Mouse (Mus musculus): ENCODE results near the gene Atp8b3.

The Atp8b3 gene

GRCm38 (mm10) chr10:80523299-80523698, 15.6 kb downstream of the Atp8b3 start:
- DNase-seq (ENCODE audit: low spot score in 2 of 2): peak; percentile 24 to 37

- no peak for DNase-seq (ENCODE audit: low spot score in 2 of 2)
Measured at GRCm38 (mm10) chr10:80519287-80519686, 19.6 kb downstream of the Atp8b3 start.

GRCm38 (mm10) chr10:80513739-80514138, 25.2 kb downstream of the Atp8b3 start:
- DNase-seq (ENCODE audit: low spot score in 2 of 2): no peak

- no peak for DNase-seq (ENCODE audit: low spot score in 2 of 2)
Measured at GRCm38 (mm10) chr10:80510273-80510660, 28.7 kb downstream of the Atp8b3 start.

GRCm38 (mm10) chr10:80509412-80510272, 29.3 kb downstream of the Atp8b3 start:
- DNase-seq (ENCODE audit: low spot score in 2 of 2): peak; percentile 80 to 87

GRCm38 (mm10) chr10:80506222-80506621, 32.7 kb downstream of the Atp8b3 start:
- peak; percentile 50 to 67 for DNase-seq (ENCODE audit: low spot score in 2 of 2)

GRCm38 (mm10) chr10:80504724-80505123, 34.2 kb downstream of the Atp8b3 start:
- DNase-seq (ENCODE audit: low spot score in 2 of 2): no peak

GRCm38 (mm10) chr10:80503599-80504220, 35.2 kb downstream of the Atp8b3 start:
- no peak for DNase-seq (ENCODE audit: low spot score in 2 of 2)

- no peak for DNase-seq (ENCODE audit: low spot score in 2 of 2)
Measured at GRCm38 (mm10) chr10:80502819-80503314, 36.1 kb downstream of the Atp8b3 start.

GRCm38 (mm10) chr10:80502291-80502690, 36.6 kb downstream of the Atp8b3 start:
- no peak for DNase-seq (ENCODE audit: low spot score in 2 of 2)

GRCm38 (mm10) chr10:80496421-80496820, 42.5 kb downstream of the Atp8b3 start:
- DNase-seq (ENCODE audit: low spot score in 2 of 2): no peak

GRCm38 (mm10) chr10:80495901-80496300, 43.0 kb downstream of the Atp8b3 start:
- no peak for DNase-seq (ENCODE audit: low spot score in 2 of 2)

GRCm38 (mm10) chr10:80494732-80495131, 44.2 kb downstream of the Atp8b3 start, which contains the start of gene Onecut3:
Gene Onecut3 (plus strand): TSS chr10:80494835.
- peak; percentile 53 to 58 for DNase-seq (ENCODE audit: low spot score in 2 of 2)

- no peak for DNase-seq (ENCODE audit: low spot score in 2 of 2)
Measured at GRCm38 (mm10) chr10:80490051-80490450, 48.9 kb downstream of the Atp8b3 start.

GRCm38 (mm10) chr10:80486862-80487379, 52.0 kb downstream of the Atp8b3 start:
- DNase-seq (ENCODE audit: low spot score in 2 of 2): no peak

- DNase-seq (ENCODE audit: low spot score in 2 of 2): no peak
Measured at GRCm38 (mm10) chr10:80481002-80481401, 57.9 kb downstream of the Atp8b3 start.

GRCm38 (mm10) chr10:80478531-80478930, 60.4 kb downstream of the Atp8b3 start:
- DNase-seq (ENCODE audit: low spot score in 2 of 2): no peak

GRCm38 (mm10) chr10:80475290-80475959, 63.5 kb downstream of the Atp8b3 start:
- peak; percentile 82 to 86 for DNase-seq (ENCODE audit: low spot score in 2 of 2)

All from natural killer cell, adult 2 months (primary cell).